Mouse (Mus musculus) testis, adult 2 months (tissue): Measurements from ENCODE around the gene Adam12. TPM values are rescaled to one million over a fixed set of nuclear protein-coding genes. Genes with fewer than 3 reads are reported as not detected.

Experiments
- H3K27ac ChIP-seq: fragments of 200-500 bp; 2 replicates; pipeline ENCODE4 v1.5.1; 2012; ENCODE audit warnings: low read depth, low read length; ENCODE audit not compliant: control insufficient read depth, insufficient read depth
- H3K27me3 ChIP-seq: fragments of 200-500 bp; 2 replicates; pipeline ENCODE4 v1.6.1; 2012; ENCODE audit warnings: mild to moderate bottlenecking, low read length, moderate library complexity; ENCODE audit not compliant: control insufficient read depth, insufficient read depth
- H3K36me3 ChIP-seq: fragments of 200-500 bp; 2 replicates; pipeline ENCODE4 v1.6.1; 2012; ENCODE audit warnings: mild to moderate bottlenecking, low read length; ENCODE audit not compliant: control insufficient read depth, insufficient read depth
- H3K4me1 ChIP-seq: fragments of 200-500 bp; 2 replicates; pipeline ENCODE4 v1.6.1; 2012; ENCODE audit warnings: low read length; ENCODE audit not compliant: control insufficient read depth, insufficient read depth
- H3K4me3 ChIP-seq: fragments of 200-500 bp; 2 replicates; pipeline ENCODE4 v1.5.1; 2012; ENCODE audit warnings: low read depth, mild to moderate bottlenecking, low read length, moderate library complexity, mixed read lengths; ENCODE audit not compliant: control insufficient read depth
- CTCF ChIP-seq: fragments of 200-500 bp; IDR thresholded peaks from 2 replicates; pipeline ENCODE4 v1.5.1; 2012; ENCODE audit warnings: low read depth, mild to moderate bottlenecking, inconsistent platforms, low read length, moderate library complexity; ENCODE audit not compliant: control insufficient read depth, insufficient read depth, insufficient replicate concordance
- POLR2A ChIP-seq: fragments of 200-500 bp; IDR thresholded peaks from 2 replicates; pipeline ENCODE4 v1.6.1; 2012; ENCODE audit warnings: low read depth, mild to moderate bottlenecking, inconsistent platforms, low read length, moderate library complexity; ENCODE audit not compliant: control insufficient read depth
- polyA plus RNA-seq: library from polyadenylated mRNA; depleted of rRNA; stranded (reverse); fragments of >200 nt; gene quantifications from 2 replicates; pipeline ENCODE4 v1.2.3, GENCODE M21; 2012; rRNA removed

The Adam12 gene
- polyA plus RNA-seq, 1 experiment: 0.51 TPM

DNA sequence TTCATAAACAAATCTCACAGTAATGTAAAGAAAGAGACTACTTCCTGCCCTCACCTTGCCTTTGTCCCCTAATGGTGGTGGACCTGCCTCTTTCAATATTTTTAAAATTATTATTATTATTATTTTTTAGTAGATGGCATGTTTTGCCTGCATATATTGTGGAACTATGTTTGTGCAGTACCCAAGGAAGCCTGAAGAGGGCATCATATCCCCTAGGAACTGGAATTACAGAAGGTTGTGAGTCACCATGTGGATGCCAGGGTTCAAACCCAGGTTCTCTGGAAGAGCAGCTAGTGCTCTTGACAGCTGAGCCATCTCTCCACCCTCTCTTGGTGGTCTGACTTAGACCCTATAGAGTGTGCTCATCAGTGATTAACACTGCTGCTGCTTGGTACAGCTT is 381.2 kb downstream of the Adam12 start:
- no peaks in the 10 kb centered on the region for H3K36me3 ChIP-seq
- H3K27ac ChIP-seq: no peak overlapping the region
- H3K4me1 ChIP-seq: no peaks in the 10 kb centered on the region
- no peak for TF ChIP-seq POLR2A
- no peak for TF ChIP-seq CTCF
- no peak overlapping the region for H3K4me3 ChIP-seq
- no peaks in the 10 kb centered on the region for H3K27me3 ChIP-seq

DNA sequence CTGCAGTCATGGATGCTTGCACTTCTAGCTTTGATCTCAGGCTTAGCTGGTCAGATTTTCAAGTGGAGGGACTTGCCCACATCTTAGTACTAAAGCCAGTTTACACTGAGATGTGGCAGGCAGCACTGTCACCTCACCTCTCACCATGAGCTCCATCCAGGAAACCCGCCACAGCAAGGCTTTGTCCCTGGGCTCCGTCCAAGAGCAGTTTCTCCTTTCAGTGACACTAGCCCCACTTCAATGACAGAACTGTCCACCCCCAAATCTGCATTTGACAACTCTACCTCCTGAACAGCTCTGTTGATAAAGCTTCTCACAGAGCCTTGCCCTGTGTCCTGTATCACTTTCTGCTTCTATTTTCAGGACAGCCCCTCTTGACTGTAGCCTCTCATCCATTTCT is 383.8 kb downstream of the Adam12 start:
- TF ChIP-seq POLR2A (no peak), CTCF (no peak)
- H3K27ac ChIP-seq: no peak overlapping the region

DNA sequence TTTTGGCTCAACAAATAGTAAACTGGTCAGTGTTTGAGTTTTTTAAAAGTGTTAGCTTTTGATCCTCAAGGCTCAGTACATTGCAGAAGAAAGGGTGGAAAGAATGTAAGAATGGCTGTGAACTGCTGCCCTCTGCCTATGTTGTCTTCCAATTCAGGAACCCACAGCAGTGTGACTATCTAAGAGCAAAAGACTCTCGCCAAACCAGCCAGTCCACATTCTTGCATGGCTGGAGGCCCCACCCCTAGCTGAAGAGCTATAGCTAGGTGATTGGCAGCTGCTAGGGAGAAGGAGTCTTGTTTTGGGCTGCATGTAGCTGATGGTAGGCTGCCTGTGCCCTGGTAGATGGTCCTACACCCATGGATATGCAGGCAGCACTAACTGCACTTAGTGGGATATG is 384.8 kb downstream of the Adam12 start:
- no peak overlapping the region for H3K4me3 ChIP-seq
- H3K36me3 ChIP-seq: no peaks in the 10 kb centered on the region
- TF ChIP-seq POLR2A (no peak), CTCF (no peak)
- no peak overlapping the region for H3K27ac ChIP-seq
- H3K4me1 ChIP-seq: no peaks in the 10 kb centered on the region
- no peaks in the 10 kb centered on the region for H3K27me3 ChIP-seq

More for the DNA sequence above, 383.8 kb downstream of the Adam12 start:
- no peak overlapping the region for H3K4me3 ChIP-seq
- no peaks in the 10 kb centered on the region for H3K27me3 ChIP-seq
- H3K4me1 ChIP-seq: no peaks in the 10 kb centered on the region
- H3K36me3 ChIP-seq: no peaks in the 10 kb centered on the region

DNA sequence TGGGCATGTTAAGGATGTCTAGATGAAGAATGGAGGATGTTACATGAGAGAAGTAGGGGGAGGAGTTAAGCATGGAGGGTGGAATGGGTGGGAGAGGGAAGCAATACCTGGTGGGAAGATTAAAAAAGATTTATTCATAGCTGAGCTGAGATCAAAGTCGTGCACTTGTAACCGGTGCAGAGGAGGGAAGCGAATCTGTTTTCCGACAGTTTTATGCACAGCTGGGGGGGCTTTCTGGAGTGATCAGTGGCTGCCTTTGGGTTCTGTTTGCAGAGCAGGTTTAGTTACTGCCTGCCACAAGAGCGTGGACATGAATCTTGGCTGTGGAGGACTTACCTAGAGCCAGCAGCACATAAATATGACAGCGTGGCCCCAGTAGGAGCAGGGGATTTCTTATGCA is 389.9 kb downstream of the Adam12 start:
- no peaks in the 10 kb centered on the region for H3K4me1 ChIP-seq
- H3K27ac ChIP-seq: no peak overlapping the region
- TF ChIP-seq CTCF (no peak), POLR2A (no peak)
- no peaks in the 10 kb centered on the region for H3K36me3 ChIP-seq
- H3K27me3 ChIP-seq: no peaks in the 10 kb centered on the region
- H3K4me3 ChIP-seq: no peak overlapping the region

DNA sequence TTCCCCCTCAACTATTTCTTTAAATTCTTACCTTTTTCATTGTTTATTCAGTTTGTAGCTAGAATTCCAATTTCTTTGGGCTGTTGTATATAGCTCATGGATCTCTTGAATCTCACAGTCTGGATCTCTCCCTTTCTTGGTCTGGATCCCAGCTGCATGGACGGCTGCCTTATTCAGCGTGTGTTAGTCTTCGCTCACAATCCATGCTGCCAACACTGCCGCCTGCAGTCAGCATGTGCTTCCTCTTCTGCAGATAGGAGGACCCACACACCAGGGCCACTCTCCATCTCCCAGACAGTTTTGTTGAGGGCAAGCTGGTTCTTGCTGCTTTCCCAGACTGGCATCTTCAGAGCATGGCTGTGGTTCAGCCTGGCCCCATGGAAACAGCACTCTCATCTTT is 392.4 kb downstream of the Adam12 start:
- Histone ChIP-seq H3K27me3 (no peaks in the 10 kb centered on the region), H3K27ac (no peak overlapping the region), H3K36me3 (no peaks in the 10 kb centered on the region), H3K4me3 (no peak overlapping the region), H3K4me1 (no peaks in the 10 kb centered on the region)
- TF ChIP-seq CTCF: 0 out of 2 replicates have a peak, but pooled peaks have one; percentile 8
- no peak for TF ChIP-seq POLR2A

Other genes starting within 250 kb of the Adam12 start
- gene D7Ertd443e, start 153.5 kb upstream of the Adam12 start, polyA plus RNA-seq: 51.2 and 56.8 TPM in 2 replicates